Mouse (Mus musculus): ENCODE results near the gene Cgref1. TPM values are rescaled to one million over a fixed set of nuclear protein-coding genes. Genes with fewer than 3 reads are reported as not detected.

Cgref1 gene
- polyA plus RNA-seq, 1 experiment from 2014 or later = 3.9 TPM

Other genes starting within 250 kb of the Cgref1 start
- gene Dpysl5, start 234.0 kb downstream of the Cgref1 start, polyA plus RNA-seq (2015; fragmentation: Nextera tagmentation; extraction: Ambion mirVana) = 2.4 and 3.8 TPM in 2 replicates
- gene Mapre3, start 130.9 kb downstream of the Cgref1 start, polyA plus RNA-seq (2015; fragmentation: Nextera tagmentation; extraction: Ambion mirVana) = 16.1 and 16.4 TPM in 2 replicates
- 66.8 and 68.0 TPM in 2 replicates for gene Tmem214, start 77.6 kb downstream of the Cgref1 start, polyA plus RNA-seq (2015; fragmentation: Nextera tagmentation; extraction: Ambion mirVana)
- gene Agbl5, start 56.9 kb downstream of the Cgref1 start, polyA plus RNA-seq (2015; fragmentation: Nextera tagmentation; extraction: Ambion mirVana) = 9.9 and 11.5 TPM in 2 replicates
- 421 and 441 TPM in 2 replicates for gene Ost4, start 37.8 kb downstream of the Cgref1 start, polyA plus RNA-seq (2015; fragmentation: Nextera tagmentation; extraction: Ambion mirVana)
- gene Emilin1, start 32.2 kb downstream of the Cgref1 start, polyA plus RNA-seq (2015; fragmentation: Nextera tagmentation; extraction: Ambion mirVana) = 166 and 168 TPM in 2 replicates
- 10.2 and 11.7 TPM in 2 replicates for gene Khk, start 24.2 kb downstream of the Cgref1 start, polyA plus RNA-seq (2015; fragmentation: Nextera tagmentation; extraction: Ambion mirVana)
- 79.6 and 90.0 TPM in 2 replicates for gene Preb, start 14.8 kb upstream of the Cgref1 start, polyA plus RNA-seq (2015; fragmentation: Nextera tagmentation; extraction: Ambion mirVana)
- 0.06 and 0.16 TPM in 2 replicates for gene Tcf23, start 23.1 kb upstream of the Cgref1 start, polyA plus RNA-seq (2015; fragmentation: Nextera tagmentation; extraction: Ambion mirVana)
- gene Atraid, start 102.7 kb upstream of the Cgref1 start, polyA plus RNA-seq (2015; fragmentation: Nextera tagmentation; extraction: Ambion mirVana) = 119 and 124 TPM in 2 replicates
- gene Slc5a6, start 103.3 kb upstream of the Cgref1 start, polyA plus RNA-seq (2015; fragmentation: Nextera tagmentation; extraction: Ambion mirVana) = 6.9 and 7.2 TPM in 2 replicates
- 17.8 and 20.9 TPM in 2 replicates for gene Cad, start 109.2 kb upstream of the Cgref1 start, polyA plus RNA-seq (2015; fragmentation: Nextera tagmentation; extraction: Ambion mirVana)
- gene Dnajc5g, start 160.7 kb upstream of the Cgref1 start, polyA plus RNA-seq (2015; fragmentation: Nextera tagmentation; extraction: Ambion mirVana) = not detected in 2 replicates
- gene Slc30a3, start 162.6 kb upstream of the Cgref1 start, polyA plus RNA-seq (2015; fragmentation: Nextera tagmentation; extraction: Ambion mirVana) = 0.21 and 0.69 TPM in 2 replicates
- gene Trim54, start 171.1 kb upstream of the Cgref1 start, polyA plus RNA-seq (2015; fragmentation: Nextera tagmentation; extraction: Ambion mirVana) = 10.7 and 13.9 TPM in 2 replicates
- gene Ucn, start 193.2 kb upstream of the Cgref1 start, polyA plus RNA-seq (2015; fragmentation: Nextera tagmentation; extraction: Ambion mirVana) = 0.45 TPM in 1 of 2 replicates, not detected in the other
- gene Mpv17, start 208.7 kb upstream of the Cgref1 start, polyA plus RNA-seq (2015; fragmentation: Nextera tagmentation; extraction: Ambion mirVana) = 68.0 and 89.4 TPM in 2 replicates
- gene Gm29609, start 234.3 kb upstream of the Cgref1 start, polyA plus RNA-seq (2015; fragmentation: Nextera tagmentation; extraction: Ambion mirVana) = 0.46 and 2.6 TPM in 2 replicates
- gene Gtf3c2, start 234.6 kb upstream of the Cgref1 start, polyA plus RNA-seq (2015; fragmentation: Nextera tagmentation; extraction: Ambion mirVana) = 45.3 and 47.8 TPM in 2 replicates
- 112 and 116 TPM in 2 replicates for gene Snx17, start 247.6 kb upstream of the Cgref1 start, polyA plus RNA-seq (2015; fragmentation: Nextera tagmentation; extraction: Ambion mirVana)
- 52.3 and 55.9 TPM in 2 replicates for gene Eif2b4, start 247.8 kb upstream of the Cgref1 start, polyA plus RNA-seq (2015; fragmentation: Nextera tagmentation; extraction: Ambion mirVana)